Mouse (Mus musculus) heart, embryonic 11.5 days (tissue): ENCODE measurements at regions not wholly inside any gene's neighbourhood (a gene's known extent, or its start where the extent isn't known, plus 50 kb on each side); places are given as distances from the start of the nearest gene placed in this dataset.

Experiments used
- ATAC-seq: fragments of 200-750 bp; cut with Nextera tagmentation; replicated peaks from 2 replicates; pipeline ENCODE4 v1.8.0; 2017; ENCODE audit warnings: moderate library complexity; ENCODE audit not compliant: insufficient number of reproducible peaks, low FRiP score, low TSS enrichment
- H3K27ac ChIP-seq: fragments of 300-500 bp; sonication (generic); 2 replicates; pipeline ENCODE4 v1.5.1; 2014; ENCODE audit warnings: mild to moderate bottlenecking, low read depth, low read length
- H3K27me3 ChIP-seq: fragments of 300-500 bp; sonication (generic); 2 replicates; pipeline ENCODE4 v1.6.1; 2014; ENCODE audit warnings: mild to moderate bottlenecking, low read length, mixed read lengths; ENCODE audit not compliant: control insufficient read depth, insufficient read depth
- H3K36me3 ChIP-seq: fragments of 300-500 bp; sonication (generic); 2 replicates; pipeline ENCODE4 v1.6.1; 2014; ENCODE audit warnings: mild to moderate bottlenecking, low read length, moderate library complexity, mixed read lengths; ENCODE audit not compliant: control insufficient read depth, insufficient read depth
- H3K4me1 ChIP-seq: fragments of 300-500 bp; sonication (generic); 2 replicates; pipeline ENCODE4 v1.6.1; 2014; ENCODE audit warnings: low read length; ENCODE audit not compliant: control insufficient read depth, insufficient read depth
- H3K4me2 ChIP-seq: fragments of 300-500 bp; sonication (generic); 2 replicates; pipeline ENCODE4 v1.6.1; 2014; ENCODE audit warnings: mild to moderate bottlenecking, moderate library complexity
- H3K4me3 ChIP-seq: fragments of 300-500 bp; sonication (generic); 2 replicates; pipeline ENCODE4 v1.5.1; 2014; ENCODE audit warnings: low read depth, low read length
- H3K9ac ChIP-seq: fragments of 300-500 bp; sonication (generic); 2 replicates; pipeline ENCODE4 v1.6.1; 2014; ENCODE audit warnings: mild to moderate bottlenecking, low read depth, low read length, moderate library complexity
- H3K9me3 ChIP-seq: fragments of 300-500 bp; sonication (generic); replicated peaks from 2 replicates; pipeline ENCODE4 v1.6.1; 2016; ENCODE audit warnings: low read length; ENCODE audit not compliant: control insufficient read depth
- WGBS: fragments of 180-500 bp; shearing (Covaris S2); extraction: QIAGEN DNeasy Blood & Tissue Kit; methylation state at CpG from one replicate; pipeline ENCODE4 v1.1.7; 2014; ENCODE audit not compliant: insufficient replicate concordance; 5-methylcytosine and 5-hydroxymethylcytosine counted together

GRCm38 (mm10) chr16:70049850-70050249 lies 186.3 kb upstream of the Speer2 start:
- no peak for ATAC-seq
- WGBS: 78% methylated on average over 2 of the region's 2 CpGs

GRCm38 (mm10) chr16:70071471-70071870 lies 207.9 kb upstream of the Speer2 start:
- Histone ChIP-seq H3K27ac (no peak overlapping the region), H3K4me3 (no peak overlapping the region), H3K36me3 (no peaks in the 10 kb centered on the region), H3K27me3 (no peaks in the 10 kb centered on the region), H3K4me1 (no peaks in the 10 kb centered on the region), H3K9me3 (no peaks in the 10 kb centered on the region), H3K4me2 (no peak overlapping the region), H3K9ac (no peak overlapping the region)
- 85% methylated on average over 4 of the region's 4 CpGs for WGBS
- ATAC-seq: no peak

More at GRCm38 (mm10) chr16:70049850-70050249, 186.3 kb upstream of the Speer2 start:
- Histone ChIP-seq H3K4me1 (no peaks in the 10 kb centered on the region), H3K27me3 (no peaks in the 10 kb centered on the region), H3K9ac (no peak overlapping the region), H3K4me2 (no peak overlapping the region), H3K27ac (no peak overlapping the region), H3K4me3 (no peak overlapping the region), H3K9me3 (no peaks in the 10 kb centered on the region), H3K36me3 (no peaks in the 10 kb centered on the region)

- H3K36me3 ChIP-seq: no peaks in the 10 kb centered on the region
- no peaks in the 10 kb centered on the region for H3K27me3 ChIP-seq
- no peak overlapping the region for H3K4me3 ChIP-seq
Observed at GRCm38 (mm10) chr16:70073740-70074139, 210.2 kb upstream of the Speer2 start.

GRCm38 (mm10) chr16:70079497-70079896 lies 216.0 kb upstream of the Speer2 start:
- 84% methylated on average over 10 of the region's 10 CpGs for WGBS
- H3K27ac ChIP-seq: no peak overlapping the region
- no peaks in the 10 kb centered on the region for H3K4me1 ChIP-seq
- H3K9ac ChIP-seq: no peak overlapping the region
- no peak for ATAC-seq
- no peak overlapping the region for H3K4me3 ChIP-seq
- H3K4me2 ChIP-seq: no peak overlapping the region
- H3K36me3 ChIP-seq: no peaks in the 10 kb centered on the region
- no peaks in the 10 kb centered on the region for H3K9me3 ChIP-seq
- H3K27me3 ChIP-seq: no peaks in the 10 kb centered on the region

More at GRCm38 (mm10) chr16:70073740-70074139, 210.2 kb upstream of the Speer2 start:
- Histone ChIP-seq H3K4me2 (no peak overlapping the region), H3K4me1 (no peaks in the 10 kb centered on the region), H3K9me3 (no peaks in the 10 kb centered on the region), H3K27ac (no peak overlapping the region), H3K9ac (no peak overlapping the region)
- no peak for ATAC-seq
- 68% methylated on average over 2 of the region's 2 CpGs for WGBS

GRCm38 (mm10) chr16:70091291-70091690 lies 222.5 kb upstream of the Gbe1 start:
- H3K4me2 ChIP-seq: no peak overlapping the region
- H3K36me3 ChIP-seq: no peaks in the 10 kb centered on the region
- no peak overlapping the region for H3K4me3 ChIP-seq
- ATAC-seq: no peak
- H3K9ac ChIP-seq: no peak overlapping the region
- H3K27ac ChIP-seq: no peak overlapping the region
- no peaks in the 10 kb centered on the region for H3K9me3 ChIP-seq
- no peaks in the 10 kb centered on the region for H3K27me3 ChIP-seq
- no peaks in the 10 kb centered on the region for H3K4me1 ChIP-seq
- 81% methylated on average over 4 of the region's 4 CpGs for WGBS

GRCm38 (mm10) chr16:70091963-70092362 lies 221.8 kb upstream of the Gbe1 start:
- ATAC-seq: no peak
- Histone ChIP-seq H3K9ac (no peak overlapping the region), H3K27ac (no peak overlapping the region), H3K27me3 (no peaks in the 10 kb centered on the region), H3K4me1 (no peaks in the 10 kb centered on the region), H3K36me3 (no peaks in the 10 kb centered on the region), H3K4me3 (no peak overlapping the region), H3K9me3 (no peaks in the 10 kb centered on the region), H3K4me2 (no peak overlapping the region)
- WGBS: 84% methylated on average over 5 of the region's 5 CpGs

- Histone ChIP-seq H3K27ac (no peak overlapping the region), H3K36me3 (no peaks in the 10 kb centered on the region), H3K9ac (no peak overlapping the region), H3K27me3 (no peaks in the 10 kb centered on the region), H3K4me2 (no peak overlapping the region), H3K9me3 (no peaks in the 10 kb centered on the region), H3K4me3 (no peak overlapping the region), H3K4me1 (no peaks in the 10 kb centered on the region)
- 16% methylated on average over 3 of the region's 3 CpGs for WGBS
- no peak for ATAC-seq
Observed at GRCm38 (mm10) chr16:70093224-70093623, 220.5 kb upstream of the Gbe1 start.

- WGBS: 78% methylated on average over 2 of the region's 2 CpGs
- Histone ChIP-seq H3K36me3 (no peaks in the 10 kb centered on the region), H3K9ac (no peak overlapping the region), H3K4me3 (no peak overlapping the region), H3K9me3 (no peaks in the 10 kb centered on the region), H3K27me3 (no peaks in the 10 kb centered on the region), H3K4me1 (no peaks in the 10 kb centered on the region), H3K27ac (no peak overlapping the region), H3K4me2 (no peak overlapping the region)
- no peak for ATAC-seq
Observed at GRCm38 (mm10) chr16:70095221-70095620, 218.5 kb upstream of the Gbe1 start.

- H3K4me3 ChIP-seq: no peak overlapping the region
- H3K4me1 ChIP-seq: no peaks in the 10 kb centered on the region
- no peaks in the 10 kb centered on the region for H3K36me3 ChIP-seq
- WGBS: 47% methylated on average over 6 of the region's 6 CpGs
- ATAC-seq: no peak
- H3K9ac ChIP-seq: no peak overlapping the region
- no peaks in the 10 kb centered on the region for H3K9me3 ChIP-seq
- no peak overlapping the region for H3K4me2 ChIP-seq
- no peaks in the 10 kb centered on the region for H3K27me3 ChIP-seq
- no peak overlapping the region for H3K27ac ChIP-seq
Observed at GRCm38 (mm10) chr16:70103791-70104378, 209.9 kb upstream of the Gbe1 start.
